Mouse (Mus musculus) CD4-positive, CD25-positive, alpha-beta regulatory T cell, adult 9 weeks (primary cell): ENCODE data around the gene Gk2. TPM values are rescaled to one million over a fixed set of nuclear protein-coding genes. Genes with fewer than 3 reads are reported as not detected.

Experiments used
- polyA plus RNA-seq: library from polyadenylated mRNA; unstranded; fragments of 100-300 nt; shearing (Covaris generic); gene quantifications from one replicate; pipeline ENCODE4 v1.2.1, GENCODE M21; 2017

The Gk2 gene
- polyA plus RNA-seq: not detected

GRCm38 (mm10) chr5:97456816-97457215 is at the start of gene Gk2:
Gene Gk2, minus strand, starts transcription at chr5:97457021.

Other genes starting within 250 kb of the Gk2 start
- gene Naa11, start 64.6 kb downstream of the Gk2 start, polyA plus RNA-seq: not detected